Mouse (Mus musculus): ENCODE data around the gene Gstp3.

DNA sequence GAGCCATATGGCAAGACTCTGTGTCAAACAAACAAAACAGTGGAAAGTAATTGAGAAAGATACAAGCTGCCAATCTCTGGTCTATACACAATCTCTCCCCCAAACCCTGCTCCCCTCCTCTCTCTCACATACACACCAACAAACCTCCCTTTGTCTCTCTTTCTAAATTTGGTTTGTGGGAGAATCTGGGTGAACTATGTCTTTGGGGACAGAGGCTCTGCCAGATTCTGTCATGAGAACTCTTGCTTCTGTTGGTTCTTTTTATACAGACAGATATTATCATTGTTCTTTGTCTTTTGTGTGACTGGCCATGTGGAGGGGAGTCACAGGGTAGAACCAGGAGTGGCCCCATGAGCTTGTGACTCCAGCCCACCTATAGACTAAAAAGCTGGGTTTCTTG lies 31.8 kb downstream of the Gstp3 start:
- TF ChIP-seq CTCF (IDR thresholded peaks at IDR 0.05; ENCODE audit: insufficient read depth, low read depth, low read length) (no peak), POLR2A (IDR thresholded peaks at IDR 0.05; ENCODE audit: insufficient read depth, low read depth, low read length) (no peak)
